Mouse (Mus musculus) liver, embryonic 11.5 days (tissue): ENCODE results near the gene Aurkb. TPM values are rescaled to one million over a fixed set of nuclear protein-coding genes. Genes with fewer than 3 reads are reported as not detected.
A peak's percentile ranks its signal among the peaks of the same experiment; 100 is the strongest.

ENCODE experiments used
- ATAC-seq: fragments of 200-750 bp; cut with Nextera tagmentation; replicated peaks from 2 replicates; pipeline ENCODE4 v1.8.0; 2017; ENCODE audit warnings: moderate number of reproducible peaks, mild to moderate bottlenecking, moderate TSS enrichment, moderate library complexity; ENCODE audit not compliant: low FRiP score
- DNase-seq: peaks from one replicate; pipeline ENCODE4 v3.0.0-alpha.2; 2017; ENCODE audit warnings: low spot score
- H3K27ac ChIP-seq: fragments of 300-500 bp; sonication (generic); 2 replicates; pipeline ENCODE4 v1.5.1; 2014; ENCODE audit warnings: mild to moderate bottlenecking, low read depth, low read length, control low read depth
- H3K27me3 ChIP-seq: fragments of 300-500 bp; sonication (generic); replicated peaks from 2 replicates; pipeline ENCODE4 v1.6.1; 2014; ENCODE audit warnings: low read length, mixed read lengths; ENCODE audit not compliant: control insufficient read depth, insufficient read depth
- H3K36me3 ChIP-seq: fragments of 300-500 bp; sonication (generic); 2 replicates; pipeline ENCODE4 v1.6.1; 2014; ENCODE audit warnings: mild to moderate bottlenecking, low read length, moderate library complexity, mixed read lengths; ENCODE audit not compliant: control insufficient read depth, insufficient read depth
- H3K4me1 ChIP-seq: fragments of 300-500 bp; sonication (generic); replicated peaks from 2 replicates; pipeline ENCODE4 v1.6.1; 2014; ENCODE audit warnings: low read length, mixed read lengths; ENCODE audit not compliant: control insufficient read depth, insufficient read depth
- H3K4me2 ChIP-seq: fragments of 300-500 bp; sonication (generic); 2 replicates; pipeline ENCODE4 v1.6.1; 2014; ENCODE audit warnings: mild to moderate bottlenecking, control low read depth, moderate library complexity
- H3K4me3 ChIP-seq: fragments of 300-500 bp; sonication (generic); 2 replicates; pipeline ENCODE4 v1.5.1; 2014; ENCODE audit warnings: low read depth, low read length, control low read depth
- H3K9ac ChIP-seq: fragments of 300-500 bp; sonication (generic); 2 replicates; pipeline ENCODE4 v1.6.1; 2014; ENCODE audit warnings: low read depth, low read length, control low read depth
- H3K9me3 ChIP-seq: fragments of 300-500 bp; sonication (generic); 2 replicates; pipeline ENCODE4 v1.6.1; 2016; ENCODE audit warnings: low read length, inconsistent platforms, mixed read lengths; ENCODE audit not compliant: control insufficient read depth
- WGBS: fragments of 180-500 bp; shearing (Covaris S2); extraction: QIAGEN DNeasy Blood & Tissue Kit; methylation state at CpG from one replicate; pipeline ENCODE4 v1.1.7; 2014; 5-methylcytosine and 5-hydroxymethylcytosine counted together
- polyA plus RNA-seq: library from polyadenylated mRNA; unstranded; fragments of >200 nt; fragmentation: Nextera tagmentation; extraction: Ambion mirVana; gene quantifications from 2 replicates; pipeline ENCODE4 v1.2.1, GENCODE M21; 2014

Aurkb gene
- polyA plus RNA-seq, 1 experiment from 2014 or later: 170 TPM

- 62% methylated on average over 9 of the region's 9 CpGs for WGBS
- H3K9me3 ChIP-seq: no peaks in the 10 kb centered on the region
- H3K4me2 ChIP-seq: peak overlapping the region; percentile 90
- ATAC-seq: no peak
- DNase-seq: no peak
- H3K4me1 ChIP-seq: peaks cover 36% of the 10 kb centered on the region
- peak overlapping the region; percentile 78 for H3K9ac ChIP-seq
- H3K36me3 ChIP-seq: no peaks in the 10 kb centered on the region
- peak overlapping the region; percentile 70 for H3K4me3 ChIP-seq
- H3K27me3 ChIP-seq: no peaks in the 10 kb centered on the region
- peak overlapping the region; percentile 67; the same call in 1 of the 2 replicates for H3K27ac ChIP-seq
Observed at GRCm38 (mm10) chr11:69064259-69065133, 19.0 kb downstream of the Aurkb start.

- Histone ChIP-seq H3K27me3 (no peaks in the 10 kb centered on the region), H3K4me1 (peaks cover 36% of the 10 kb centered on the region), H3K36me3 (no peaks in the 10 kb centered on the region), H3K4me2 (peak overlapping the region; percentile 88; the same call in 1 of the 2 replicates), H3K27ac (no peak overlapping the region), H3K4me3 (no peak overlapping the region), H3K9ac (no peak overlapping the region), H3K9me3 (no peaks in the 10 kb centered on the region)
- DNase-seq (no peak), ATAC-seq (no peak)
- 61% methylated on average over 3 of the region's 3 CpGs for WGBS
Observed at GRCm38 (mm10) chr11:69065394-69065925, 20.0 kb downstream of the Aurkb start.

GRCm38 (mm10) chr11:69066163-69066861 is 20.9 kb downstream of the Aurkb start:
- Histone ChIP-seq H3K36me3 (no peaks in the 10 kb centered on the region), H3K9ac (peak overlapping the region; percentile 69), H3K4me3 (peak overlapping the region; percentile 53), H3K4me2 (peak overlapping the region; percentile 88), H3K9me3 (no peaks in the 10 kb centered on the region), H3K4me1 (peaks cover 32% of the 10 kb centered on the region), H3K27ac (peak overlapping the region; percentile 53; the same call in 1 of the 2 replicates), H3K27me3 (no peaks in the 10 kb centered on the region)
- peak; percentile 72 for DNase-seq
- WGBS: 7% methylated on average over 29 of the region's 29 CpGs
- ATAC-seq: 0 out of 2 replicates have a peak, but pooled peaks have one; percentile 11

- H3K36me3 ChIP-seq: no peaks in the 10 kb centered on the region
- WGBS: 9% methylated on average over 8 of the region's 8 CpGs
- no peaks in the 10 kb centered on the region for H3K9me3 ChIP-seq
- H3K4me2 ChIP-seq: peak overlapping the region; percentile 88
- H3K27ac ChIP-seq: 0 out of 2 replicates have a peak overlapping the region, but pooled peaks have one; percentile 16
- H3K9ac ChIP-seq: peak overlapping the region; percentile 69; the same call in 1 of the 2 replicates
- peaks cover 32% of the 10 kb centered on the region for H3K4me1 ChIP-seq
- ATAC-seq (no peak), DNase-seq (peak; percentile 79)
- H3K4me3 ChIP-seq: peak overlapping the region; percentile 53
- H3K27me3 ChIP-seq: no peaks in the 10 kb centered on the region
Observed at GRCm38 (mm10) chr11:69066956-69067355, 21.5 kb downstream of the Aurkb start.

- H3K4me3 ChIP-seq: peak overlapping the region; percentile 1; the same call in 1 of the 2 replicates
- peaks cover 37% of the 10 kb centered on the region for H3K4me1 ChIP-seq
- no peak overlapping the region for H3K9ac ChIP-seq
- no peaks in the 10 kb centered on the region for H3K36me3 ChIP-seq
- DNase-seq (no peak), ATAC-seq (no peak)
- 34% methylated on average over 6 of the region's 6 CpGs for WGBS
- peak overlapping the region; percentile 88 for H3K4me2 ChIP-seq
- H3K27ac ChIP-seq: 0 out of 2 replicates have a peak overlapping the region, but pooled peaks have one; percentile 16
- H3K9me3 ChIP-seq: no peaks in the 10 kb centered on the region
- H3K27me3 ChIP-seq: no peaks in the 10 kb centered on the region
Observed at GRCm38 (mm10) chr11:69067601-69068000, 22.2 kb downstream of the Aurkb start.

- Histone ChIP-seq H3K27me3 (no peaks in the 10 kb centered on the region), H3K36me3 (no peaks in the 10 kb centered on the region), H3K4me1 (peaks cover 40% of the 10 kb centered on the region), H3K9ac (peak overlapping the region; percentile 81), H3K4me3 (peak overlapping the region; percentile 70), H3K27ac (peak overlapping the region; percentile 68), H3K4me2 (peak overlapping the region; percentile 90), H3K9me3 (no peaks in the 10 kb centered on the region)
- 2% methylated on average over 13 of the region's 13 CpGs for WGBS
- no peak for DNase-seq
- no peak for ATAC-seq
Observed at GRCm38 (mm10) chr11:69070093-69070492, 24.6 kb downstream of the Aurkb start.

GRCm38 (mm10) chr11:69070590-69071222 is 25.3 kb downstream of the Aurkb start, which contains the start of gene Tmem107:
Tmem107 (plus strand) TSS chr11:69070806.
- Histone ChIP-seq H3K9ac (peak within 1 kb of the TSS; percentile 81), H3K27ac (peak within 1 kb of the TSS; percentile 68), H3K4me2 (peak within 1 kb of the TSS; percentile 90), H3K4me3 (peak within 1 kb of the TSS; percentile 70), H3K4me1 (peaks cover 40% of the 10 kb centered on the region), H3K27me3 (no peaks in the 10 kb centered on the region), H3K9me3 (no peaks in the 10 kb centered on the region), H3K36me3 (no peaks in the 10 kb centered on the region)
- ATAC-seq: peak; percentile 82
- peak; percentile 91 for DNase-seq
- under 1% methylated on average over 47 of the region's 47 CpGs for WGBS

- no peaks in the 10 kb centered on the region for H3K36me3 ChIP-seq
Observed at GRCm38 (mm10) chr11:69071262-69071661, 25.8 kb downstream of the Aurkb start.

More at GRCm38 (mm10) chr11:69071262-69071661, 25.8 kb downstream of the Aurkb start:
- peak overlapping the region; percentile 70 for H3K4me3 ChIP-seq
- no peaks in the 10 kb centered on the region for H3K27me3 ChIP-seq
- DNase-seq (no peak), ATAC-seq (no peak)
- H3K9me3 ChIP-seq: no peaks in the 10 kb centered on the region
- H3K4me1 ChIP-seq: peaks cover 37% of the 10 kb centered on the region
- H3K4me2 ChIP-seq: peak overlapping the region; percentile 90
- peak overlapping the region; percentile 68 for H3K27ac ChIP-seq
- 29% methylated on average over 9 of the region's 9 CpGs for WGBS
- H3K9ac ChIP-seq: peak overlapping the region; percentile 69
